Mouse (Mus musculus): ENCODE measurements around the gene Kcnb1.

- no peak for TF ChIP-seq CTCF (IDR thresholded peaks at IDR 0.05; ENCODE audit: low read depth)
- no peak for TF ChIP-seq EP300 (IDR thresholded peaks at IDR 0.05; ENCODE audit: low read depth)
Observed at GRCm38 (mm10) chr2:167121228-167121627, 68.7 kb downstream of the Kcnb1 start.
